Mouse (Mus musculus) intestine, embryonic 14.5 days (tissue): ENCODE measurements at regions not wholly inside any gene's neighbourhood (a gene's known extent, or its start where the extent isn't known, plus 50 kb on each side); places are given as distances from the start of the nearest gene placed in this dataset.
A peak's percentile ranks its signal among the peaks of the same experiment; 100 is the strongest.

Source experiments
- ATAC-seq: fragments of 200-750 bp; cut with Nextera tagmentation; replicated peaks from 2 replicates; pipeline ENCODE4 v1.8.0; 2017; ENCODE audit warnings: low read depth, moderate number of reproducible peaks, moderate TSS enrichment, moderate library complexity; ENCODE audit not compliant: low FRiP score, low TSS enrichment
- DNase-seq: peaks from one replicate; pipeline ENCODE4 v3.0.0-alpha.2; 2018; ENCODE audit warnings: low spot score
- H3K27ac ChIP-seq: fragments of 300-500 bp; sonication (generic); 2 replicates; pipeline ENCODE4 v1.5.1; 2014; ENCODE audit warnings: low read depth, mild to moderate bottlenecking, control low read depth
- H3K27me3 ChIP-seq: fragments of 300-500 bp; sonication (generic); replicated peaks from 2 replicates; pipeline ENCODE4 v1.6.1; 2014; ENCODE audit warnings: low read length, control low read depth; ENCODE audit not compliant: control insufficient read depth, insufficient read depth
- H3K36me3 ChIP-seq: fragments of 300-500 bp; sonication (generic); 2 replicates; pipeline ENCODE4 v1.6.1; 2014; ENCODE audit warnings: low read length, control low read depth; ENCODE audit not compliant: control insufficient read depth, insufficient read depth
- H3K4me1 ChIP-seq: fragments of 300-500 bp; sonication (generic); replicated peaks from 2 replicates; pipeline ENCODE4 v1.6.1; 2014; ENCODE audit warnings: low read length, control low read depth, mixed read lengths; ENCODE audit not compliant: control insufficient read depth, insufficient read depth
- H3K4me2 ChIP-seq: fragments of 300-500 bp; sonication (generic); 2 replicates; pipeline ENCODE4 v1.6.1; 2014; ENCODE audit warnings: low read length
- H3K4me3 ChIP-seq: fragments of 300-500 bp; sonication (generic); 2 replicates; pipeline ENCODE4 v1.5.1; 2014; ENCODE audit warnings: low read depth, low read length, control low read depth, mixed read lengths
- H3K9ac ChIP-seq: fragments of 300-500 bp; sonication (generic); 2 replicates; pipeline ENCODE4 v1.6.1; 2014; ENCODE audit warnings: mild to moderate bottlenecking, low read length
- H3K9me3 ChIP-seq: fragments of 300-500 bp; sonication (generic); 2 replicates; pipeline ENCODE4 v1.6.1; 2016; ENCODE audit warnings: low read length, control low read depth; ENCODE audit not compliant: control insufficient read depth
- WGBS: fragments of 180-500 bp; shearing (Covaris S2); extraction: QIAGEN DNeasy Blood & Tissue Kit; methylation state at CpG from one replicate; pipeline ENCODE4 v1.1.7; 2014; 5-methylcytosine and 5-hydroxymethylcytosine counted together

DNA sequence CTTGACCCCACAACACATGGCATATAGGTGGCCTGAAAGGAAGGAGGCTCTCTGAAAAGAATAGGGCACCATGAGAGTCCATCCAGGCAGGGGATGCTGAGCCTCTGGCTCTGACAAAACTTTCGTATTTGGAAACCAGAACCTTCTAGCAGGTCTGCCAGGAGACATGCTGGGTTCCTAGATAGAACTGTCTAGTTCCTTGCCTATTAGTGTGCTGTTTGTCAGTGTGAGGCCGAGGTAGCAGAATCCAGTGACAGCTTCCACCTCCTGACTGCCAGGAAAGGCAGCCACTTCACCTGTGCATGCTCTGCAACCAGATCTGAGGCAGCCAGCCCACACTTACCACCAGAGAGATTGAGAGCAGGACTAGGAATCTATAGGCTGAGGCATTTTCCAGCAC is 245.4 kb upstream of the 9630041A04Rik start:
- no peak for ATAC-seq
- DNase-seq: no peak
- Histone ChIP-seq H3K36me3 (no peaks in the 10 kb centered on the region), H3K4me2 (no peak overlapping the region), H3K27me3 (no peaks in the 10 kb centered on the region), H3K9ac (no peak overlapping the region), H3K4me1 (peaks cover 20% of the 10 kb centered on the region), H3K27ac (no peak overlapping the region), H3K9me3 (no peaks in the 10 kb centered on the region), H3K4me3 (no peak overlapping the region)
- WGBS: 87% methylated on average over 2 of the region's 2 CpGs

DNA sequence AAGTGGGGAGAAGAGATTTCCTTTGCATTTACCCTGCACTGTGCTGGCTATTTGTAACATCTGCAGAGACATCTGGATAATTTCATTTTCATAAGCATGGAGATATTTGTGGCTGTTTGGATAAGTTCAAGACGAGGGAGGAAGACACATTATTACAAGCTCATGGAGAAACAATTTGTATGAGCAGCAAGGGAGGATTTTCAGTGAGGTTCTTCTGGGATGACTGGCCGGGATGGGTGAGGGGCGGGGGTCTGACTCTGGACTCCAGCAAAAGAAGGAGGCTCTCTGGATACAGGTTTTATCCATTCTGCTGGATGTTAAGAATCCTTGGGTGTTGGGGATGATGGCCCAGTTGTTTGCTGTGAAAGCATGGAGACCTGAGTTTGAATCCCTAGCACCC is 246.5 kb upstream of the 9630041A04Rik start:
- 41% methylated on average over 3 of the region's 3 CpGs for WGBS
- Histone ChIP-seq H3K4me2 (no peak overlapping the region), H3K27ac (no peak overlapping the region; the same call in 1 of the 2 replicates), H3K36me3 (no peaks in the 10 kb centered on the region), H3K9me3 (no peaks in the 10 kb centered on the region), H3K4me3 (no peak overlapping the region), H3K9ac (no peak overlapping the region), H3K4me1 (peaks cover 22% of the 10 kb centered on the region; the same call in 1 of the 2 replicates), H3K27me3 (no peaks in the 10 kb centered on the region)
- DNase-seq (no peak), ATAC-seq (peak; percentile 55)

DNA sequence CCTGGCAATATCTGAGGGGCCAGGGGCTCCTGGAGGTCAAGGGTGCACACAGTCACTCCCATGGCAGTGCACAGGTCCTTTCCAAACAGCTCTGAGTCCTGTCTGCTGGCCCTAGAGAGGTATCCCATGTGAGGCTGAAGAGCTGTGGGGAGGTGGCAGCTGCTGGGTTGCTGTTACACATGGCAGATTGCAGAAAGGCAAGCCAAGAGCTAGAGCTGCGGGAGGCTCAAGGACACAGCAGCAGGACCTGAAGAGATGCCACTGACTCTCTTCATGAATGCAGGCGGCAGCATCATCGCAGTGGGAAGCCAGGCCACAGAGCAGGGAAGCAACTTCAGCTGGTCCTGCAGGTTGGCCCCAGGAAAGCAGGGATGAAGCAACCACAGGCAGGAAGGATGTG is 247.7 kb upstream of the 9630041A04Rik start:
- Histone ChIP-seq H3K9ac (no peak overlapping the region), H3K27me3 (no peaks in the 10 kb centered on the region), H3K4me2 (no peak overlapping the region), H3K4me1 (peaks cover 22% of the 10 kb centered on the region; the same call in 1 of the 2 replicates), H3K9me3 (no peaks in the 10 kb centered on the region), H3K4me3 (no peak overlapping the region), H3K27ac (no peak overlapping the region), H3K36me3 (no peaks in the 10 kb centered on the region)
- ATAC-seq (no peak), DNase-seq (no peak)
- WGBS: 75% methylated on average over 3 of the region's 3 CpGs

DNA sequence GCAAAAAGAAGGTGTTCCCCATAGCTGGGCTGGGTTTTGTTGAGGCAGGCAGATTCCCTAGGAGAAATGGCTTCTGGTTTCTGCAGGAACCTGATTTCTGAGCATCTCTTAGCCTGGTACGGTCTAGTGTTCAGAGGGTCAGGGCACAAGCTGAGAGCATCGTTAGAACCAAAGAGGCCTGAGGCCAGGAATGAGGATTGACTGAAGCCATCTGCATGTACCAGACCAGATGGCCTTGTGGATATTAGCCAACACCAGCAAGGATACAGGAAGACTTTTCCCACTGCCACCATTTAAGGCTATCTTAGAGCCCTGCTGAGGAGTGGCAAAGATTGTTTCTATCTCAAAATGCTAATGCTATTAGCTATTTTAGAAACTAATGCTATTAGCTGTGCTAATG is 248.2 kb upstream of the 9630041A04Rik start:
- no peak overlapping the region for H3K9ac ChIP-seq
- no peaks in the 10 kb centered on the region for H3K27me3 ChIP-seq
- H3K36me3 ChIP-seq: no peaks in the 10 kb centered on the region
- no peaks in the 10 kb centered on the region for H3K9me3 ChIP-seq
- no peak overlapping the region for H3K4me2 ChIP-seq
- 45% methylated on average over 2 of the region's 2 CpGs for WGBS
- no peak overlapping the region for H3K4me3 ChIP-seq
- H3K4me1 ChIP-seq: peaks cover 22% of the 10 kb centered on the region; the same call in 1 of the 2 replicates
- no peak for ATAC-seq
- no peak for DNase-seq
- peak overlapping the region; percentile 18; the same call in 1 of the 2 replicates for H3K27ac ChIP-seq

DNA sequence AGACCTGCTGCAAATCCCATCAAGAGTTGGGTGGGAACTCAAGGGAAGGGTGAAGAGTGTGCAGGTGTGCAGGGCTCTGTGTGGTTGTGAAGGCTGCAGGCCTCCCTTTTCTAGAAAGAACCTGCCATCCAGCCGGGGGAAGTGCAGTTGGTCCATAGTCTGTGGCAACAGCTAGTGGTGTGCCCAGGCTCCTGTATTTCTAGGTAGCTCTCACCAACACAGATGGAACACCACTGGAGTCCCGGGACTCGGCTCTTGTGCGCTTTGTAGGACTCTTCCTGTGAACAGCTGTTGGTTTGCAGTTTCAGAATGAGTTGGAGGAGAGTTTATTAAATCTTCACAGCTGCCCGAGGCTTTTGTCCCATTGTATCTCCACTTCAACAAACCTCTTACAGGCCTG is 248.7 kb upstream of the 9630041A04Rik start:
- no peak overlapping the region for H3K4me3 ChIP-seq
- H3K9me3 ChIP-seq: no peaks in the 10 kb centered on the region
- no peak overlapping the region for H3K9ac ChIP-seq
- ATAC-seq (no peak), DNase-seq (no peak)
- no peaks in the 10 kb centered on the region for H3K27me3 ChIP-seq
- WGBS: 78% methylated on average over 5 of the region's 5 CpGs
- H3K4me1 ChIP-seq: peaks cover 22% of the 10 kb centered on the region; the same call in 1 of the 2 replicates
- H3K27ac ChIP-seq: peak overlapping the region; percentile 18; the same call in 1 of the 2 replicates
- H3K36me3 ChIP-seq: no peaks in the 10 kb centered on the region
- H3K4me2 ChIP-seq: no peak overlapping the region

DNA sequence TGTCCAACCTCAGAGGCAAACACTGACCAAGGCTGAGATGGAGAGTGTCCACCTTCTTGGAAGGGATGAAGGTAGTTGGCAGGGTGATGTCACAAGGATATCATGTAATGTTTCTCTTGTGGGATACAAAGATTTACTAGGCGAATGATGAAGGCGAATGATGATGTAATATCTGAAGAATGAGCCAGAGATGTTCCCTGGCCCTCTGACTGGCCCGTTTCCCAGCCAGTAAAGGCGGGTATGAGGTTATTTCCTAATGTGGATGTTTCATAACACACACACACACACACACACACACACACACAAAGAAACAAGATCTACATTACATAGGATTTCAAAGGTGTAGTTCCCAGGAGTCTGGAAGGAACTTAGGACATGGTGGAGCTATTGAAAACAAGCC is 249.1 kb upstream of the 9630041A04Rik start:
- WGBS: 82% methylated on average over 4 of the region's 4 CpGs
- Histone ChIP-seq H3K4me1 (peaks cover 22% of the 10 kb centered on the region; the same call in 1 of the 2 replicates), H3K27me3 (no peaks in the 10 kb centered on the region), H3K4me3 (no peak overlapping the region), H3K9me3 (no peaks in the 10 kb centered on the region), H3K27ac (no peak overlapping the region), H3K9ac (no peak overlapping the region), H3K4me2 (no peak overlapping the region), H3K36me3 (no peaks in the 10 kb centered on the region)
- DNase-seq (no peak), ATAC-seq (no peak)

DNA sequence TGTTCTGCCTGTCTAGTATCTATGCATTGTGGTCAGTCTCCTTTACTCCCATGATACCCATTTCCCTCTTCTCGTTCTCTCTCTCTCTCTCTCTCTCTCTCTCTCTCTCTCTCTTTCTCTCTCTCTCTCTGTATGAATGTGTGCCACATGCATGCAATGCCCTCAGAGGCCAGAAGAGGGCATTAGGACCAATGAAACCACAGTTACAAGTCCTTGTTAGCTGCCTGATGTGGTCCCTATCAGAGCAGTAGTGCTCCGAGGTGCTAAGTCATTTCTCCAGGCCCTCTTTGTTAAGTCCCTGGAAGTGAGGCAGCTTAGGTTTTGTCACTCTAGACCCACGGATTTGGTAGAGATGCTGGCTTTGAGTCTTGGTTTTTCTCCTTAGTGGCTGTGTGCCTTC is 250.2 kb upstream of the 9630041A04Rik start:
- 47% methylated on average over 3 of the region's 3 CpGs for WGBS
- Histone ChIP-seq H3K4me2 (no peak overlapping the region), H3K9me3 (no peaks in the 10 kb centered on the region), H3K27me3 (no peaks in the 10 kb centered on the region), H3K27ac (no peak overlapping the region), H3K9ac (no peak overlapping the region), H3K36me3 (no peaks in the 10 kb centered on the region), H3K4me1 (peaks cover 25% of the 10 kb centered on the region; the same call in 1 of the 2 replicates), H3K4me3 (no peak overlapping the region)
- peak; percentile 61 for DNase-seq
- ATAC-seq: no peak

DNA sequence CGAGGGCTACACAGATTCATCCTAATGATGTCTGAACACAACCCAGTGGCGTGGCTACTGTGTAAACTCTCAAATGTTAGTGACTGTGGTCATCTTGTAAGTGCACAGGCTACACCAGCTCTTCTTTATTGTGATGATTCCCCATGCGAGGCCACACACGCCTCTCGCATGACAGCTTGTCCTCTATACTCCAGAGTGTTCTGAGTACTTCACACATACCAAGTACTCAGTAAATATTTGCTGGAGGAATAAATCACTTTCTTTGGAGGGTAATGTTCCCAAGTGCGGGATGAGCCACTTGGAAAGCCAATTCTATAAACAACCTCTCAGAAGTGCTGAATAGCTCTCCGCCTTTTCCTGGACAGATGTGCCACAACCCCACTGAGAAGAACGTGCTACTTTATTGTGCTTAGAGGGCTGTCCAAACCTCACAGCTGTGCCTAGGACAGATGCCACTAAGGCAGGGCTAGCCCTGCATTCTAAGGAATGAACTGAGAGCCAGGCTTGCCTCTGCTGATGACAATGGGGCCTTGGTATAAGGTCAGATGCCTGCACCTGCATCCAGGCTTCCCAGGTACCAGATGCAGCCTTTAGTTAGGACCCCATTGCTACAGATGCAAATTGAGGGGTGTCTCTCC is 250.7 kb upstream of the 9630041A04Rik start:
- no peak overlapping the region for H3K9ac ChIP-seq
- H3K27ac ChIP-seq: no peak overlapping the region
- WGBS: 29% methylated on average over 8 of the region's 8 CpGs
- H3K27me3 ChIP-seq: no peaks in the 10 kb centered on the region
- H3K4me2 ChIP-seq: no peak overlapping the region
- H3K4me1 ChIP-seq: peaks cover 25% of the 10 kb centered on the region; the same call in 1 of the 2 replicates
- DNase-seq: no peak
- no peak overlapping the region for H3K4me3 ChIP-seq
- H3K9me3 ChIP-seq: no peaks in the 10 kb centered on the region
- no peak for ATAC-seq
- no peaks in the 10 kb centered on the region for H3K36me3 ChIP-seq

DNA sequence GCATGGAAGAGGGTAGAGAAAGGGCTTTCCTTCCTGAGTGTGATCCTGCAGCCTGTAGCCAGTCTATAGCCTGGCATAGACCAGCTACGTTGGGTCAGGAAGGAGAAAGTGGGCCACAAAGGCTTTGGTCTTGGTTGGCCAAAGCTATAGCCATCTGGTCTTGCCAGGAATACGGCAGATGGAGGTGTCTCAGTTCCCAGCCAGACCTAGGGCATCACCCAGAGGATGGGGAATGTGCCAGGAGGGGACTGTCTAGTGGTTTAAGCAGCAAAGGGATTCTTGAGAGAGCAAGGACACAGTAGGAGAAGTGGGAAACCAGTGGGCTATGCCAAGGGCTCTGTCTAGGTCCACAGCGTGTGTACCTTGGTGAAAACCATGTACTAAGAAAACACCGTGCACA is 251.3 kb upstream of the 9630041A04Rik start:
- ATAC-seq (no peak), DNase-seq (no peak)
- no peaks in the 10 kb centered on the region for H3K36me3 ChIP-seq
- WGBS: 84% methylated on average over 4 of the region's 4 CpGs
- H3K4me1 ChIP-seq: peaks cover 21% of the 10 kb centered on the region; the same call in 1 of the 2 replicates
- no peak overlapping the region for H3K9ac ChIP-seq
- H3K9me3 ChIP-seq: no peaks in the 10 kb centered on the region
- H3K27ac ChIP-seq: no peak overlapping the region
- H3K4me2 ChIP-seq: no peak overlapping the region
- H3K27me3 ChIP-seq: no peaks in the 10 kb centered on the region
- no peak overlapping the region for H3K4me3 ChIP-seq
